ENCODE assay signal across 11 mouse cellular contexts in the genomic region with DNA sequence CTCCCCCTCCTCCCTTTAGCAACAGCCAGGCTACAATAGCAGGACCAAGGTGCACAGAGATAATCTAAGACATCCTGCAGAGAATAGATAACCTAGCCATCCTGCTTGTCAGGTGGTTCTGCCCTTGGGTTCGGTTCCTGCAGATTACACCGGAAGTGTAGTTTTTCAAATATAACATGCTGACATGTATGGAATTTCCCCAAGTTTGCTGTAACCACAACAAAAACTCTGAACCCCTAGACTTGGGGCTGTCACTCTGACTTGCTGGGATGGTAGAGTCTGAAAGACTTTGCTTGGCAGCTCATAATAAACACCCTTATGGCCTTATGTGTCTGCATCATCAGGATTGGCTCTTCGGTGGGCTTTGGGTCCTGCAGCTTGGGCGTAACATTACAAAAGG.
"Had no signal": no experiment of that assay in that cellular context is flagged by ENCODE, and none has a peak within 500 bp of the region (broad histone marks: within the 10 kb centered on the region; RNA-seq: fewer than 3 reads in every experiment).

No protein-coding gene starts in this region.

- H3K4me3 ChIP-seq: limb, embryonic 12.5 days; midbrain, embryonic 10.5 days; myocyte; neural tube, embryonic 12.5 days had no signal

- H3K9ac ChIP-seq: limb, embryonic 12.5 days; liver, embryonic 14.5 days; neural tube, embryonic 12.5 days had no signal

- H3K36me3 ChIP-seq: limb, embryonic 12.5 days; midbrain, embryonic 10.5 days; neural tube, embryonic 12.5 days had no signal

- H3K4me2 ChIP-seq: limb, embryonic 12.5 days; neural tube, embryonic 12.5 days had no signal

- DNase-seq: kidney, adult 8-10 months; kidney, postnatal 25 days; lung, adult 18-20 months; lung, postnatal 36 days; midbrain, embryonic 14.5 days; thymus, postnatal 36 days had no signal

- H3K27me3 ChIP-seq: limb, embryonic 12.5 days; neural tube, embryonic 12.5 days had no signal

- H3K9me3 ChIP-seq: limb, embryonic 12.5 days; midbrain, embryonic 10.5 days; neural tube, embryonic 12.5 days had no signal

- H3K27ac ChIP-seq: limb, embryonic 12.5 days; liver, embryonic 14.5 days; midbrain, embryonic 10.5 days; neural tube, embryonic 12.5 days had no signal
